Mouse (Mus musculus): ENCODE results near the gene Capn2. TPM values are rescaled to one million over a fixed set of nuclear protein-coding genes. Genes with fewer than 3 reads are reported as not detected.
A peak's percentile ranks its signal among the peaks of the same experiment; 100 is the strongest.

Capn2 gene
- total and polyA plus RNA-seq, 2 experiments from 2014 or later, result 79.7 to 83.7 TPM

- Histone ChIP-seq H3K9me3 (ENCODE audit: low read length) (no peaks in the 10 kb centered on the region), H3K27ac (peak overlapping the region; percentile 15; the same call in 1 of the 2 replicates), H3K27me3 (ENCODE audit: insufficient read depth, low read length) (no peaks in the 10 kb centered on the region), H3K4me2 (ENCODE audit: low read depth, low read length) (no peak overlapping the region), H3K4me1 (ENCODE audit: insufficient read depth, low read length) (no peaks in the 10 kb centered on the region), H3K4me3 (ENCODE audit: low read length) (no peak overlapping the region), H3K36me3 (ENCODE audit: insufficient read depth, low read length) (peaks cover 53% of the 10 kb centered on the region), H3K9ac (replicated peaks; ENCODE audit: low read length) (no peak overlapping the region)
- peak; percentile 89 for ATAC-seq
- peak; percentile 56 for TF ChIP-seq CTCF (IDR thresholded peaks at IDR 0.05; ENCODE audit: low read depth)
- peak; percentile 44 for DNase-seq (ENCODE audit: low spot score)
- WGBS, result 69% methylated on average over 5 of the region's 5 CpGs
These were observed 42.2 kb downstream of the Capn2 start for GRCm38 (mm10) chr1:182475005-182475796.

GRCm38 (mm10) chr1:182465978-182466377 lies 51.4 kb downstream of the Capn2 start:
- H3K4me3 ChIP-seq (ENCODE audit: low read length), result no peak overlapping the region
- H3K36me3 ChIP-seq (ENCODE audit: insufficient read depth, low read length), result peaks cover 35% of the 10 kb centered on the region
- no peaks in the 10 kb centered on the region for H3K9me3 ChIP-seq (ENCODE audit: low read length)
- no peak overlapping the region for H3K27ac ChIP-seq
- WGBS, result 80% methylated on average over 4 of the region's 4 CpGs
- peak; percentile 33 for DNase-seq (ENCODE audit: low spot score)
- H3K27me3 ChIP-seq (ENCODE audit: insufficient read depth, low read length), result no peaks in the 10 kb centered on the region
- peak; percentile 37; the same call in 1 of the 2 replicates for ATAC-seq
- no peak overlapping the region for H3K4me2 ChIP-seq (ENCODE audit: low read depth, low read length)
- TF ChIP-seq CTCF (IDR thresholded peaks at IDR 0.05; ENCODE audit: low read depth), result peak; percentile 32
- no peak overlapping the region for H3K9ac ChIP-seq (replicated peaks; ENCODE audit: low read length)
- peaks cover 4% of the 10 kb centered on the region; the same call in 1 of the 2 replicates for H3K4me1 ChIP-seq (ENCODE audit: insufficient read depth, low read length)

GRCm38 (mm10) chr1:182465309-182465708 lies 52.1 kb downstream of the Capn2 start:
- Histone ChIP-seq H3K4me1 (ENCODE audit: insufficient read depth, low read length) (peaks cover 4% of the 10 kb centered on the region; the same call in 1 of the 2 replicates), H3K4me2 (ENCODE audit: low read depth, low read length) (no peak overlapping the region), H3K27me3 (ENCODE audit: insufficient read depth, low read length) (no peaks in the 10 kb centered on the region), H3K27ac (no peak overlapping the region), H3K9ac (replicated peaks; ENCODE audit: low read length) (no peak overlapping the region), H3K9me3 (ENCODE audit: low read length) (no peaks in the 10 kb centered on the region), H3K36me3 (ENCODE audit: insufficient read depth, low read length) (peaks cover 33% of the 10 kb centered on the region), H3K4me3 (ENCODE audit: low read length) (no peak overlapping the region)
- 58% methylated on average over 4 of the region's 4 CpGs for WGBS
- ATAC-seq (no peak), DNase-seq (ENCODE audit: low spot score) (no peak)
- TF ChIP-seq CTCF (IDR thresholded peaks at IDR 0.05; ENCODE audit: low read depth), result no peak

GRCm38 (mm10) chr1:182461813-182462212 lies 55.6 kb downstream of the Capn2 start:
- Histone ChIP-seq H3K27me3 (ENCODE audit: insufficient read depth, low read length) (no peaks in the 10 kb centered on the region), H3K27ac (peak overlapping the region; percentile 74), H3K4me2 (ENCODE audit: low read depth, low read length) (no peak overlapping the region), H3K9ac (replicated peaks; ENCODE audit: low read length) (no peak overlapping the region), H3K36me3 (ENCODE audit: insufficient read depth, low read length) (no peaks in the 10 kb centered on the region; the same call in 1 of the 2 replicates), H3K4me3 (ENCODE audit: low read length) (no peak overlapping the region), H3K9me3 (ENCODE audit: low read length) (no peaks in the 10 kb centered on the region), H3K4me1 (ENCODE audit: insufficient read depth, low read length) (peaks cover 4% of the 10 kb centered on the region; the same call in 1 of the 2 replicates)
- ATAC-seq (peak; percentile 70), DNase-seq (ENCODE audit: low spot score) (peak; percentile 85)
- no peak for TF ChIP-seq CTCF (IDR thresholded peaks at IDR 0.05; ENCODE audit: low read depth)
- WGBS, result 36% methylated on average over 10 of the region's 10 CpGs

- no peaks in the 10 kb centered on the region for H3K9me3 ChIP-seq (ENCODE audit: low read length)
- DNase-seq (ENCODE audit: low spot score) (peak; percentile 35), ATAC-seq (no peak)
- H3K4me3 ChIP-seq (ENCODE audit: low read length), result no peak overlapping the region
- H3K9ac ChIP-seq (replicated peaks; ENCODE audit: low read length), result no peak overlapping the region
- no peak overlapping the region for H3K4me2 ChIP-seq (ENCODE audit: low read depth, low read length)
- peaks cover 4% of the 10 kb centered on the region; the same call in 1 of the 2 replicates for H3K4me1 ChIP-seq (ENCODE audit: insufficient read depth, low read length)
- no peaks in the 10 kb centered on the region for H3K27me3 ChIP-seq (ENCODE audit: insufficient read depth, low read length)
- no peak for TF ChIP-seq CTCF (IDR thresholded peaks at IDR 0.05; ENCODE audit: low read depth)
- peak overlapping the region; percentile 74 for H3K27ac ChIP-seq
- H3K36me3 ChIP-seq (ENCODE audit: insufficient read depth, low read length), result no peaks in the 10 kb centered on the region; the same call in 1 of the 2 replicates
- 54% methylated on average over 7 of the region's 7 CpGs for WGBS
These were observed 56.1 kb downstream of the Capn2 start for GRCm38 (mm10) chr1:182461261-182461660.

- no peak overlapping the region for H3K9ac ChIP-seq (replicated peaks; ENCODE audit: low read length)
- TF ChIP-seq CTCF (IDR thresholded peaks at IDR 0.05; ENCODE audit: low read depth), result no peak
- peak; percentile 18 for DNase-seq (ENCODE audit: low spot score)
- H3K4me1 ChIP-seq (ENCODE audit: insufficient read depth, low read length), result peaks cover 4% of the 10 kb centered on the region; the same call in 1 of the 2 replicates
- 69% methylated on average over 13 of the region's 13 CpGs for WGBS
- ATAC-seq, result no peak
- H3K9me3 ChIP-seq (ENCODE audit: low read length), result no peaks in the 10 kb centered on the region
- no peak overlapping the region for H3K4me3 ChIP-seq (ENCODE audit: low read length)
- H3K4me2 ChIP-seq (ENCODE audit: low read depth, low read length), result no peak overlapping the region
- H3K36me3 ChIP-seq (ENCODE audit: insufficient read depth, low read length), result no peaks in the 10 kb centered on the region; the same call in 1 of the 2 replicates
- no peaks in the 10 kb centered on the region for H3K27me3 ChIP-seq (ENCODE audit: insufficient read depth, low read length)
- peak overlapping the region; percentile 74 for H3K27ac ChIP-seq
These were observed 56.8 kb downstream of the Capn2 start for GRCm38 (mm10) chr1:182460291-182461244.

Data from hindbrain, postnatal 0 days (tissue).